Mouse (Mus musculus): Measurements from ENCODE around the gene Cd40.

GRCm38 (mm10) chr2:165090650-165091049 lies 35.2 kb downstream of the Cd40 start, which contains the start of gene 1700025C18Rik:
- TF ChIP-seq CTCF (IDR thresholded peaks at IDR 0.05; ENCODE audit: insufficient read depth, low read depth, low read length) (no peak), POLR2A (IDR thresholded peaks at IDR 0.05; ENCODE audit: insufficient read depth, low read depth, low read length) (no peak)
